Mouse (Mus musculus) mouse trophoblast stem cell (cell line): ENCODE measurements around the gene Fam32a.

Experiments used
- in situ Hi-C, 2 experiments: fragments of 300-500 bp; cut with MseI, MboI; formaldehyde crosslinking; loops; 2 replicates in 1 of 2; 3 replicates in 1 of 2; pipeline ENCODE4 v1.15.1; 2025

Gene Fam32a

DNA sequence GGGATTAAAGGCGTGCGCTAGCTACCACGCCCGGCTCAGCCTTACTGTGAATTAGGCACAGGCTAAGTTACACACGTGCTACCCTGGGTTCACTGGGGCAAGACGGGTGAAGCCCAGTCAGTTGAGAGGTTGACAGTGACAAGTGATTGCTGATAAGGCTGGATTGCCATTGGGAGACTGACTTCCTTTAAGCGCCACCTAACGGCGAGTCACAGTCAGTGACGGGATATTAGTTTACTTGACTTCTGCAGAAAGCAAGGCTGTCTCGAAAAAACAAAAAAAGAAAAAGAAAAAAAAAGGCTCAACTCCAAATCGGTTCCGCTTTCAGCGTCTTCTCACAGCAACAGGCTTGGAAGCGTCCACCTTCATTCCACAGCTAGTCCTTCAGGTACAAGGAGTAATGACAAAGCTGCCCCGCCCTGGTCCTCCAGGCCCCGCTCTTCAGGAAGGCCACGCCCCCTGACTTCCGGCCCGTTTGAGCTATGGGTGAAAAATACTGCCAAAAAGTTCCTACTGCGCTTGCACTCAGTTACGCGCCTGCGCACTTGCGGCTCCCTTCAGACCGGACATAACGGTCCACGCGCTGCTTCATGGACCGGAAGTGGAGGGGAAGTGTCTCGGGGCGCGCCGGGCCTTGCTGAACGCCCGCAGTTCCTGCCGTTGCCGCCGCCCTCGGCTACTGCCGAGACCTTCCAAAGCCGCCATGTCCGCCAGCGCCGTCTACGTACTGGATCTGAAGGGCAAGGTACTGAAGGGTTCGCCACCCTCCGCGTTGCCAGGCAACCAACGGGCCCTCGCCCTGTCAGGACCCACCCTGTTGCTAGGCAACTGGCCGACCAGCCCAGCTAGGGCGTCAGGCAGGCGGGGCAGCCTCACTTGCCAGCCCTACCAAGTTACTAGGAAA, 20.2 kb downstream of the Fam32a start, which contains the start of gene Ap1m1:
Gene Ap1m1 (plus strand): TSS at position 520 of the 904 bp plus-strand sequence.
- in situ Hi-C loops: no loop called here

DNA sequence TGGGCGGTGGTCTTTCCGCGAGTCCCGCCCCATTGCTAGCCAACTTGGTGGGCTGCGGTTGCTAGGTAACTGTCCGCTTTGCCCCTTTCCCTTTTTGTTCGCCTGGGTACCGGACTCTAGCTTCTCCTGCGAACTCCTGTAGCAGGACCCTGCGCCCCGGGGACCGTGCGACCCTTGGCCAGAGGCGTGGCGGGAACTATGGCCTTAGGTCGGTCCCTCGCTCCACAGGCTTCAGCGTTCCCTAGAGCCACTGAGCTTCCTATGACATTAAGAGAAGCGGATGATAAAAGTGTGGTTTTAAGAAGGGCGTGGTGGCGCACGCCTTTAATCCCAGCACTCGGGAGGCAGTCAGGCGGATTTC, 20.9 kb downstream of the Fam32a start:
- in situ Hi-C loops: no loop called here

DNA sequence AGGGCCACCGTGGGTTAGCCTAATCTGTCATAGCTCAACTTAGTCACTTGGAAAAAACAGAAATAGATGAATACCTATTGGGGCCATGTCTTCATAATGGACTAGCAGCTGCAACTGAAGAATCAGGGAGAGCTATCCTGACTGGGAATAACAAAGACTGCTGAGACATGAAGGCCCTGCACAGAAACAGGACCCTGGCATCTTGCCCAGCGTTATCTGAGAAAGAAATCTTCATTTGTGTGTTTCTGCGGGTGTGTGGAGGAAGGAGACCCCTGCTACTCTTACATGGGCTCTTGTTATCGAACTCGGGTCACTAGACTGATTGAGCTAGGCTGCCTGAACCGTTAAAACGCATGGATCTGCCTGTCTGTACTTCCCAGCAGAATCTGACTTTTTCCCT, 21.4 kb downstream of the Fam32a start:
- in situ Hi-C loops: no loop called here

DNA sequence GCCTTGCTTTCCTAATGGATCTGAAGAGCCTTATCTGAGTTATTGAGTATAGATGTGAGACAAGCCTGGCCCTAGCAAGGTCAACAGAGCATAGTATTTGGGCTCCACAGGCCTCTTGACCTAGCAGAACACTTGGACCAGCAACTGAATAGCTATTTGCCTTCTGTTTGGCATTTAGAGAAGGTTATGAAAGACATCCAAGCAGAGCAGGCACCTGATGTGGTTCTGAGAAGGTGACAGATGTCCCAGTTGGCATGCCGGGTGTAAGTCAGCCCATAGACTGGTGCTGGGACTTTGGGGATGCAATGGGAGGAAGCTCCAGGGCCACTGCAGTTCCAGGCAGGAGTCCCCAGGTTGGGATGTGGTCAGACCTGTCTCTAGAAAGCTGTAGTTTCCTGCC, 22.7 kb downstream of the Fam32a start:
- in situ Hi-C loops: no loop called here

DNA sequence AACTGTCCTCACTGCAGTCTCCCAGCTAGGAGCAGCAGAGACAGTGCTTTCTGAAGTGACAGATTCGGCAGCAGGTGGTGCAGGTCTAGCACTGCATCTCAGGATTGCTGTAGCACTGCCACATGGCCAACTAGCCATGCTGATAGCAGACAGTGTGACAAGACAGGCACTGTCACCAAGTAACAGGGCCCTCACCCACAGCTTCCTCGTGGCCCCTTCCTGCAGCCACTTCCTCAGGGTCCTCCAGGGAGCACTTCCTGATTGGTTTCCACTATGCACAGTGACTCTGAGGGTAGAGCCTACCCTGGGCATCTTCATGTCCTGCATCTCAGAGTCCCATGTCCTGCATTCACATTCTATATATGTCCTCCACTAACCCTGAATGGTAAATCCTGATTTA, 25.1 kb downstream of the Fam32a start:
- in situ Hi-C loops: no loop called here

DNA sequence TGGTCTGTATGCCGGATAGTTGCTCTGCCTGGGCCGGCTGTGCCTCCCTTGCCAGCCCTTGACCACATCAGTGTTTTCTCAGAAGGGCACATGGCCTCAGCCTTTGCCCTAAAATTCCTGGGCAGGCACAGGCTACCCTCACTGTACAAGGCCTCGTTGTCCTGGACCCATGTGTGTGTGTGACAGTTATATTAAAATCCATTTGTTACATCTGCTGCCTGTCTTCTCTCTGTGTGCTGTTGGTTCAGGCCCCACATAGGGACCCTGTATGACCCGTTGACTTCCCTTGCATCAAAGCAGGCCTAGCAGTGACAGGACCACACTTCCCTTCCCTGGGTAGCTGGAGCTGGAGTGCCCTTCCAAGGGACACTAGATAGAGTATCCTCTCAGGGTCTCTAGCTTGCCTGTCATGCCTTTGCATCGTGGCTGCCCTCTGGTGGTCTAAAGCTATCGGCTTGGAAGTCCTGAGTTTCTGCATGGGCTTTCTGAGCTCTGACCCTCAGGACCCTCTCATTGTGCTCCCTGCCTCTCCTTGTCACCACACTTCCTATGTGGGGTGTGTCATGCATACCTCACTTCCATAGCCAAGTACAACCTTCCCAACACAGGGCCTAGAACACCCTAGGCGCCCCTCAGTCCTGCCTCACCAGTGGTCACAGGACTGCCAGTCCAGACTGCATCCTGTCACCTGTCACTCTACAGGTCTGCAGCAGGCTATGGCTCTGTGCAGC, 37.8 kb downstream of the Fam32a start:
- in situ Hi-C loops: no loop called here

DNA sequence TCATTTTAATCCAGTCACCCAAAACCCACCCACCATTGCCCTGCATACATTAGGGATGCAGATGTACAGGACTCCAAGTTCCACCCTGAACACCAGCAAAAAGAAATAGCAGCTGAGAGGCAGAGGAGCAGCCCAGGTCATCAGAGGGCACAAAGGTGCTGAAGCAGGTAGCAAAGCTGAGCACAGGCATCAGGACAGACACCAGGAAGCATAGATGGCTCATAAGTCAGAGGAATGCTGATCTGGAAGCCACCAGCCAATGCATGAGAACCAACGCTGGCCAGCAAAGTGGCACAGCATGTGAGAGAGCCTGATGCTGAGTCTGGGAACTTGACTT, 38.3 kb downstream of the Fam32a start:
- in situ Hi-C loops: no loop called here

DNA sequence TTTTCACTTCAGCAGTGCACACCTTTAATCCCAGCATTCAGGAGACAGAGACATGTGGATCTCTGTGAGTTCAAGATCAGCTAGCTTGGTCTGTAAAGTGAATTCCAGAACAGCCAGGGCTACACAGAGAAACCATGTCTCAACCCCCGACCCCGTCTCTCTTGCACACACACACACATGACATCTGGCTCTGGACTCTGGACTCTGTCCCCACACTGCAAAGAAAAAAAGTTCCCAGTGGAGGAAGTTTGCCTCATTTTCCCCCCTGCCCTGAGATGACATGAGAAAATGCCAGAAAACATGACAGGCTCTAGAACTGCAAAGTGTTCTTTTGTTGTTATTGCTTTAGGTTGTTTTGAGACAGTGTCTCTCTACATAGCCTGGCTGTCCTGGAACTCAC, 40.3 kb downstream of the Fam32a start:
- in situ Hi-C loops: loop anchor here (10.0 kb wide), 1 partner anchor 105 kb away; no protein-coding TSS in a partner anchor

DNA sequence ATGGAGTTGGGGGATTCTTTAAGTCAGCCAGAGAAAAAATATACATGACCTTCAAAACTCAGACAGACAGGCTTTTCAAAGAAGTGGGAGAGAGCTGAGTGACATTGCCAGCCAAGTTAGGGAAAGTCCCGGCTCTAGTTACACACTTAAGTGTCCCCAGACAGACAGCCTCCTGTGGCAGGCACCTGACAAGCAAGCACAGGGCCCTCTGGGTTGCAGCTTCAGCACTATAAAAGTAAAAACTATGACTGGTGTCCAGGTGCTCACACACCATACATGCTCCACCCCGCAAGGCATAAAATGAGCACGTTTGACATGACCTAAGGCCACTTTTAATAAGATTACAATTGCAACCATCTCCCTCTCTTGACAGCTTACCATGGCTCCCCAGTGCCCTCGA, 41.1 kb downstream of the Fam32a start:
- in situ Hi-C loops: loop anchor here (10.0 kb wide), 1 partner anchor 104 kb away; no protein-coding TSS in a partner anchor

DNA sequence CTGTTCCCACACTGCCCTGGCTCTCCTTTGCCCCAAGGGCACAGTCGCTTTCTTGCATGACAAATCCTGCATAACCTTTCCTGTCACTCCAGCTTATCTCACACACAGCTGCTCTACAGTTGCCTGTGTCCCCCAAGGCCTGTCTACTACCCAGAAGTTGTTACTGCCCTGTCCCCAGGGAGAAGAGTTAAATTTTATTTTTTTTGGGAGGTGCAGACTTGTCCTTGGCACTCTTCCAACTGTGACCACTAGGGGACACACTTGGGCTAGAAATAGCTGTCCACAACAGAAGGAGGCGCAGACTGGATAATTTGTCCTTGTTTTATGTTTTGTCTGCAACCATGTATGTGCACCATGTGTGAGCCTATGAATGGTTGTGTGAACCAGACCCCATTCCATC, 41.5 kb downstream of the Fam32a start:
- in situ Hi-C loops: loop anchor here (10.0 kb wide), 1 partner anchor 104 kb away; no protein-coding TSS in a partner anchor

DNA sequence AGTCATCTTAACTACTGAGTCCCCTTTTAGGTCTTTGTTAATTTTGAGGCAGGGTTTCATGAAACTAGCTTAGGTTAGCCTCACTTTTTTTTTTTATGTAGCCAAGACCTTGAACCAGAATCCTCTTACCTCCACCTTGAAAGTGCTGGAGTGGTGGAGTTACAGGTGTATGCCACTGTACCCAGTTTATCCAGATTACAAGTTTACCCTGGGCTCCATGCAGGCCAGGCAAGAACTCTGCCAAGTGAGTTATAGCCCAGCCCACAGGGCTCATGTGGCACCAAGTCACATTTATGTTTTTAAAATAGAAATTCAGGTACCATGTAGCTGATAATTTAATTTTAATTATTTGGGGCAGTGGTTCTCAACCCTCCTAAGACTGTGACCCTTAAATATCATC, 41.9 kb downstream of the Fam32a start:
- in situ Hi-C loops: loop anchor here (10.0 kb wide), 1 partner anchor 103 kb away; no protein-coding TSS in a partner anchor

DNA sequence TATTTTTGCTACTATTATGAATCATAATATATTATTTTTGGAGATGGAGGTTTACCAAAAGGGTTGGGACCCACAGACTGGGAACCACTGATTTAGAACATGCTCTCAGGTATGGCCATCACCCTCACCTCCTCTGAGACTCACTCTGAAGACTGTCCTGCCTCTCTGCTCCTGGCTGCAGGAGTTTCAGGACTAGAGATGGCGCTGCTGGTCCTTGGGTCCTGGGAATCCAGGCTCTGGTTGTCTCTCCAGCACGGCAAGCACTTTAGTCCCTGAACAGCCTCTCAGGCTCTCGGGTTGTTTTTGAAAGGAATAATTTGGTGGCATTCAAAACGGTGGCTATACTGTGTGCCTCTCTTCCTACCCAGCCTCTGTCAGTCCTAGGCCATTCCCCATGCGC, 42.3 kb downstream of the Fam32a start:
- in situ Hi-C loops: loop anchor here (10.0 kb wide), 1 partner anchor 103 kb away; no protein-coding TSS in a partner anchor

DNA sequence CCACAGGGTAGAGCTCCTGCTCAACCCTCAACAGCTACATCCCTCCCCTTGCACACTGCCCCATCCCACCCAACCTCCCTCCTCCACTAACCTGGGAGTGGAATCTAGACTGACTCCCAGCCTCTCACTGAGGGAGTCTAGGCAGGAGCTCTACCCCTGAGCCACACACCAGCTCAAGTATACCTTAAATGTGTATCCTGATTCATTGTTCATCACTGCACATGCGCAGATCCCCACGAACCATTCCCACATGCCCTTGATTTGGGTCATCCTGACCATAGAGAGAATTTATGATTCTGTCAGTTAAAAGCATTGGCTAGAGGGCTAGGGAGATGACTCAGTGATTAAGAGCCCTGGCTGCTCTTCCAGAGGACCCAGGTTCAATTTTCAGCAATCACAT, 43.2 kb downstream of the Fam32a start:
- in situ Hi-C loops: loop anchor here (10.0 kb wide), 1 partner anchor 102 kb away; no protein-coding TSS in a partner anchor

DNA sequence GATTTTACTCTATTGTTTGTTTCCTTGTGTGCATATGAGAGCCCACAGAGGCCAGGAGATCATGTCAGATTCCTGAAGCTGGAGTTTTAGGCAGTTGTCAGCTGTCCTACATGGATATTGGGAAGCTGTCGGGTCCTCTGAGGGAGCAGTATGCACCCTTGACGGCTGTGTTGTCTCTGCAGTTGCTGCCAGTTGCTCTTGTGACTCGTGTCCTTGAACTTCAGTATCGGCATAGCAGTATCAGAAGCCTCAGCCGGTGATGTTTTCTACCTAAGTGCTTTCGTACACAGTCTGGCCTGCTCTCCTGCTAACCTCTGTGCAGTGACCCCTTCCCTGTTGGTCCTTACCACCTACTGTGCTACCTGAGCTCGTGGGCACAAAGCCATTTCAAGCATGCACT, 43.9 kb downstream of the Fam32a start:
- in situ Hi-C loops: loop anchor here (10.0 kb wide), 1 partner anchor 101 kb away; no protein-coding TSS in a partner anchor

DNA sequence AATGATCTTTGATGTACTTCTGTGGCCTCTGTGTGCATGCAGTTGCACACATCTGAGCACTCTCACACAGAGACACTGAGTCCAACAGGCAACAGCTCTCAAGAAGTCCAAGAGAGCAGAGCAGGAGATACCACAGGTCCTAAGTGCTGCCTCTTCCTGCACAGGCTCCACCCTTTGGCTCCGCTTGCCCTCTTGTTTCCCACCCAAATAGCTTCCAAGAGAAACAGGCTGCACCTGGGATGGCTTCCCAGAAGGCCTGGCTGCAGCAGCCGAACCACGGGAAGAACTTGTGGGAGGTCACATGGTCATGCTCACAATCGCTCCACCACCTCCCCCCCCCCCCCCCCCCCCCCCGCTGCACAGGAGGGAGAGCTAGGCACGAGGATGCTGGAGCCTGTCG, 45.8 kb downstream of the Fam32a start:
- in situ Hi-C loops: loop anchor here (10.0 kb wide), 1 partner anchor 99 kb away; no protein-coding TSS in a partner anchor

DNA sequence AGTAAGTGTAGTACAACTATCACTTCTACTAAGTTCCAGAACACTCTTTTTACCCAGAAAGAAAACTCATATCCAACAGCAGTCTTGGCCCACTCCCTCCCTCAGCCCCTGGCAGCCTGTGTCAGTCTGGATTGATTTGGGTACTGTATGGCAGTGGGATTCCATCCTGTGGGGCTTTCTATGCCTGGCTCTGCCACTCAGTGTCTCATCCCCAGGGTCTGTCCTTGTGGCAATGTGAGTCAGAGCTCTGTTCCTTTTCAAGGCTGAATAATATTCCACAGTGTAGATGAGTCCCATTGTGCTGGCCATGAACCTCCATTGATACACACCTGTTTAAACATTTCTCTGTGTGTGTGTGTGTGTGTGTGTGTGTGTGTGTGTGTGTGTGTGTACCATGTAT, 47.1 kb downstream of the Fam32a start:
- in situ Hi-C loops: loop anchor here (10.0 kb wide), 1 partner anchor 98 kb away; no protein-coding TSS in a partner anchor

DNA sequence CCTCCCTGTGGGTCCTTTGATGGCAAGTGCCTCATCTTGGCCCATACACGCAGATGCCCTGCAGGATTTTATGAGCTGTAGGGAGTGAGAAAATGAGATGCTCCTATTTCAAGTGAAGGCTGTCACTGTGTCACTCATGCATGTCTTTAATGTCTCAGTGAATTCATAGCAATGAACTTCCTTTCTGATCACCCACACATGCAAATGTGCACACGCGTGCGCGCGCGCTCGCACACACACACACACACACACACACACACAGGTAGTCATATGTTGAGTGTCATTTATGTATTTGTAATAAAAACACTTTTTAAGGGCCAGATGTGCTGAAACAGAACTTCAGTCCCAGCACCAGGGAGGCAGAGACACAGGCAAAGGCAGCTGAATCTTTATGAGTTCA, 47.6 kb downstream of the Fam32a start:
- in situ Hi-C loops: loop anchor here (10.0 kb wide), 1 partner anchor 98 kb away; no protein-coding TSS in a partner anchor

DNA sequence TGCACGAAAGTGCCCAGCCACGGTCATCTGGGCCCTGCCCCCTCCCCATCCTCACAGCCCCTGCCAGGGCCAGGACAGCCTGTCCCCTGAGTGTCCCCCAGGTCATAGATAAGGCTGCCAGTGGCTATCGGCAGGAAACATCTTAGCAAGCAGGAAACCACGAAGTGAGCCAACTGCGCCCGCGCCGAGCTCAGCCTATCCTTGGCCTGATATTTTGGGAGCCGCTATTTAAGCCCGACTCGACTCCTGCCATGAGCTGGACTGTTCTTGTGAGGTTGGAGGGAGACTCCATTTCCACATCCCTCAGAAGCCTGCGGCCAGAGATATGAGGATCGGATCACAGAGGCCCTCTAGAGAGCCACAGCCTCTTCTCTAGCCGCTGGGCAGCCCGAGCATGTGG, 48.8 kb downstream of the Fam32a start:
- in situ Hi-C loops: loop anchor here (10.0 kb wide), 1 partner anchor 96 kb away; no protein-coding TSS in a partner anchor

DNA sequence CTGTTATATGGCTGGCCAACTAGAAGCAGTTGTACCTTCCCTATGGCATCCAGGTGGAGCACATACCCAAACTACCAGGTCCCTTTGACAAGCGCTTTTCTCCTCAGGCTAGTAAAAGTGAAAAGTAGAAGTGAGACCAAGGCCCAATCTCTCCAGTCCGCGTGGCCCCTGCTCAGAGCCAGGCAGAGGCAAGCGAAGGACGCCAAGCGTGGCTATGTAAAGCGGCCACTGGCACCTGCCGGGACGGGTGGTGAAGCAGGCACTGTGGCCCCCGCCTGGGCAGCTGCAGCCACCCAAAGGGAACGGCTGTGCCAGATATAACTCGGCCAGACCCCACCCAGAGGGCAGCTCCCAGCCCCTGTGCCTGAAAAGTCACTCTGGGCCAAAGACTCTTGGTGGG, 51.1 kb downstream of the Fam32a start:
- in situ Hi-C loops: no loop called here

DNA sequence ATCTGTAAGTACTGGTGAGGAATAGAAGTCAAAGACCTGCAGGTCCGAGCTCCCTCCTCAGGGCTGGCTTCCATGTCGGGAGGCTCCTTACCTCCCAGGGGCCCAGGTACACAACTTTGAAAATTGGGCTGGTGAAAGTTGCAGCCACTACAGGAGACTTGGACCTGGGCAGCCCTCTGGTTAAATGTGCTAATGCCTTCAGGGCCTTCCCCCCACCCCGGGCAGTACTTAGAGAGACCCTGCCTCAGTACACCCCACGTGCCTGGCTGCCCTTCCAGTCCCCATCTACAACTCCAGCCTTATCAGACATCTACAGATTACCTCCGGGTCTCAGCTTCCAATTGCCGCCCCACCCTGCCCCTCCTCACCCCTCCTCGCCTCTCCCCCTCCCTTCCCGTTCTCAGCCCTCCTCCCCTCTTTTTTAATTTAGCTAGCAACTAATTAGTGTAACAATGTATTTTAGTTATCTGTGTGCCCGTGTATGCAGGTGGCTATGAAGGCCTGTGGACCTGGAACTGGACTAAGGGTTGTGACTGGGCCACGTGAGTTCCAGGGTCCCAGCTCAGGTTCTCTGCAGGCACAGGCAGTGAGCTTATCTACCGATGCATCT, 51.6 kb downstream of the Fam32a start:
- in situ Hi-C loops: no loop called here

DNA sequence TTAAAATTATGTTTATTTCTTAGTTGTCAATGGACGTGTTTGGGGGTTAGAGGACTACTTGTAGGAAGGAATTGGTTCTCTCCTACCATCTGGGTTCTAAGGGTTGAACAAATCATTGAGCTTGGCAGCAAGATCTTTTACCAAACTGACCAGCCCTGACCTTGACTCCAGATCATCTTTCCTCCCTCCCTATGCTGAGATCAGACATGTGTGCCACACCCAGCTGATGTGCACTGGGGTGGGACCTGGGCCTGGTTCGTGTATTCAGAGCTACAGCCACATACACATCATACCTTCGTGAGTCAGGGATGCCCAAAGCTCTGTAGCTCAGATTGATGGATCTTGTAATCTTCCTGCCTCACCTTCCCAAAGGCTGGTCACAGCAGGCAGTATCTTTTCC, 52.2 kb downstream of the Fam32a start:
- in situ Hi-C loops: no loop called here

DNA sequence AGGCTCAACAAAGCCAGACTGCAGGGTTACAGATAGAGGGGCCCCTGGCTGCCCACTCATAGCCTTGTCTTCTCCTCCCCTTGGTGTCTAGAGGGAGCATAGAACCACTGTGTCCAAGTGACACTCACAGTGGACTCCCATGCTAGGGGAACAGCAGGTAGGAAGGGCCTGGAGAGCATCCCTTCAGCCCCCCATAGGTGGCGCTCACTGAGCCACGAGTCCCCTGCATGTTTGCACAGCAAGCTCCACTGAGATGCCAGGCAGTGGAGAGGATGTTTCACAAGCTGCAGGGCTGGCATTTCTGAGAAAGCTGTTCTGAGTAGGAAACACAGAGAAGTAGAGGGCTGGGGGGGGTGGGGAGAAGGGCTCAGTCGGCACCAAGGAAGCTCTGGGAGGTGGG, 52.8 kb downstream of the Fam32a start:
- in situ Hi-C loops: no loop called here
